Mouse (Mus musculus) CD4-positive, CD25-positive, alpha-beta regulatory T cell, adult 4 months (primary cell): ENCODE results near the gene Pom121l12. TPM values are rescaled to one million over a fixed set of nuclear protein-coding genes. Genes with fewer than 3 reads are reported as not detected.

Experiments used
- ATAC-seq: one replicate; pipeline ENCODE4 v1.8.0; 2017
- polyA plus RNA-seq, 2 experiments: library from polyadenylated mRNA; unstranded; fragments of 100-300 nt; shearing (Covaris generic); gene quantifications; one replicate each; pipeline ENCODE4 v1.2.1; 2017

Pom121l12 gene
- not detected for polyA plus RNA-seq

GRCm38 (mm10) chr11:14598976-14599375 is at the start of gene Pom121l12:
Gene Pom121l12, plus strand, starts transcription at chr11:14599276.
- ATAC-seq, result no peak

- ATAC-seq, result no peak
Observed at GRCm38 (mm10) chr11:14611859-14612258, 12.8 kb downstream of the Pom121l12 start.
